Mouse (Mus musculus): ENCODE results near the gene Nr6a1.

Nr6a1 gene

GRCm38 (mm10) chr2:38937396-38937795, 9.9 kb upstream of the Nr6a1 start:
- WGBS, result 84% methylated on average over 3 of the region's 3 CpGs

GRCm38 (mm10) chr2:38936721-38937378, 9.4 kb upstream of the Nr6a1 start:
- WGBS, result 56% methylated on average over 9 of the region's 9 CpGs

- WGBS, result 69% methylated on average over 5 of the region's 5 CpGs
Measured at GRCm38 (mm10) chr2:38934936-38935335, 7.4 kb upstream of the Nr6a1 start.

- WGBS, result 22% methylated on average over 2 of the region's 2 CpGs
Measured at GRCm38 (mm10) chr2:38933931-38934330, 6.4 kb upstream of the Nr6a1 start.

- WGBS, result 13% methylated on average over 32 of the region's 32 CpGs
Measured at GRCm38 (mm10) chr2:38931851-38932667, 4.6 kb upstream of the Nr6a1 start, which contains the start of gene Olfml2a. Gene Olfml2a (plus strand): TSS chr2:38931978.

GRCm38 (mm10) chr2:38930269-38930668, 2.8 kb upstream of the Nr6a1 start:
- 89% methylated on average over 2 of the region's 2 CpGs for WGBS

GRCm38 (mm10) chr2:38926145-38926891, 1.2 kb downstream of the Nr6a1 start:
- under 1% methylated on average over 53 of the region's 53 CpGs for WGBS

GRCm38 (mm10) chr2:38925171-38926080, 2.1 kb downstream of the Nr6a1 start:
- 1% methylated on average over 46 of the region's 51 CpGs for WGBS

- WGBS, result 49% methylated on average over 10 of the region's 10 CpGs
Measured at GRCm38 (mm10) chr2:38924571-38924970, 2.9 kb downstream of the Nr6a1 start.

GRCm38 (mm10) chr2:38923911-38924310, 3.6 kb downstream of the Nr6a1 start:
- WGBS, result 78% methylated on average over 2 of the region's 2 CpGs

- WGBS, result 71% methylated on average over 3 of the region's 3 CpGs
Measured at GRCm38 (mm10) chr2:38923471-38923870, 4.0 kb downstream of the Nr6a1 start.

GRCm38 (mm10) chr2:38921374-38921773, 6.1 kb downstream of the Nr6a1 start:
- 53% methylated on average over 1 of the region's 1 CpGs for WGBS

- WGBS, result 85% methylated on average over 4 of the region's 4 CpGs
Measured at GRCm38 (mm10) chr2:38916947-38917691, 10.4 kb downstream of the Nr6a1 start.

- 61% methylated on average over 4 of the region's 4 CpGs for WGBS
Measured at GRCm38 (mm10) chr2:38914965-38915364, 12.5 kb downstream of the Nr6a1 start.

GRCm38 (mm10) chr2:38914517-38914916, 13.0 kb downstream of the Nr6a1 start:
- 83% methylated on average over 1 of the region's 1 CpGs for WGBS

- 55% methylated on average over 1 of the region's 1 CpGs for WGBS
Measured at GRCm38 (mm10) chr2:38908604-38909003, 18.9 kb downstream of the Nr6a1 start.

GRCm38 (mm10) chr2:38906097-38906496, 21.4 kb downstream of the Nr6a1 start:
- 27% methylated on average over 5 of the region's 5 CpGs for WGBS

GRCm38 (mm10) chr2:38904290-38904689, 23.2 kb downstream of the Nr6a1 start:
- 85% methylated on average over 1 of the region's 1 CpGs for WGBS

GRCm38 (mm10) chr2:38880907-38881672, 46.4 kb downstream of the Nr6a1 start:
- 77% methylated on average over 5 of the region's 5 CpGs for WGBS

Measured in cerebral cortex, adult 2 months (tissue).